Mouse (Mus musculus) spleen, postnatal 10 days (tissue): ENCODE measurements around the gene Hsf2.
"Not testable (repeated sequence)": the region's sequence is repeated elsewhere in the genome, so short reads cannot be mapped to it uniquely, and the experiment has no call there.

Source experiments
- DNase-seq, 2 experiments: peaks; one replicate each; pipeline ENCODE4 v3.0.0; 2021 to 2022; ENCODE audit warnings: low spot score in 2 of 2

Hsf2 gene

DNA sequence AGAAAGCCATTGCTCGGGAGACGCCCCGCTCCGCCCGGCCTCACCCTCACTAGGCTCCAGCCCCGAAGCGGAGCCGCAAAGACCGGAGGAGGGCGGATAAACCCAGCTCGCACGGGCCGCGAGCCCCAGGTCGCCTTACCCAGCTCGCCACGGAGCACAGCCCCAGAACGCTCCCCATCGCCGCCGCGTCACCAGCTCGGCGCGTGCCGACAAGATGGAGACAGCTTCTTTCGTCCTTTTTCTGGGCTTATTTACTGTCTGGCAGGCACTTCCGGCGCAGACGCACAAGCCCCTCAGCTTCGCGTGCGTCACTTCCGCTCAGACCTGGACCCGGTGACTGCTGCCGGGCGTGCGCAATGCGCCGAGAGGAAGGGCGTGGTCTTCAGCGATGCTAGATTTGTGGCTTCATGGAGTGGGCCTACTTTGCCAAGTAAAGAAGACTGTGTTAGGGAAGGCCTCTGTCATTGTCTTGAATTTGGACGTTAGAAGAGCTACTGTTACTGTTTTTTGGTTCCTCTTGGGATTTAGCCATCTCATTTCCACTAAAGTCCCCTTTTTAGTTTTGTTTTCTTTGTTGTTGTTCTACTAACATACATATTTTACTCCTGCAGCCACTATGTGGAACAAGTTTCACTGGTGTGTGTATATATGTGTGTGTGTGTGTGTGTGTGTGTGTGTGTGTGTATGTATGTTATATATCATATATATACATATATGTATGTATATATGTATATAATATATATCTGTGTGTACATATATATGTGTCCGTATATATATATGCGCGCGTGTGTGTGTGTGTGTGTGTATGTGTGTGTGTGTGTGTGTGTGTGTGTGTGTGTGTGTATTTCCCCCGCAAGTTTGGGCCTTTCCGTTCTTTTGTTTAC, 46.3 kb downstream of the Hsf2 start, which contains the start of gene Serinc1:
TSS of gene Serinc1 (minus strand) at position 313 of the 884 bp plus-strand sequence.
- peak; percentile 88 to 96 for DNase-seq

DNA sequence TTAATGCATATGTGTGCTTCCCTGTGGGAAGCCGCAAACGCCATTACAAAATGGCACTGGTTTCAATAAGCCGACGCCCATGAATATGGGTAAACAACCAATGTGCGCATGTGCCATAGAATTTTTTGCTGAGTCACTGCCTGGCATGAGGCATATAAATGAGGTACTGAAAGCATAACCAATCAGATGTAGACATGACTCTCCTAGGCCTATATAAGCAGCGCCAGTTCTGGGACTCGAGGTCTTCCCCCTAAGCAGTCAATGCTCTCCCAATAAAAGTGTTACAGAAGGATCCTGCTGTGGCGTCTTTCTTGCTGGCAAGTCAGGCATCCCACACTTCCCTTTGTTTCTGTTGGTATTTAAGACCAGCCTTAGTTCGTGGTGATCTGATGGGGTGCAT, 57.7 kb downstream of the Hsf2 start:
- DNase-seq = not testable (repeated sequence)

DNA sequence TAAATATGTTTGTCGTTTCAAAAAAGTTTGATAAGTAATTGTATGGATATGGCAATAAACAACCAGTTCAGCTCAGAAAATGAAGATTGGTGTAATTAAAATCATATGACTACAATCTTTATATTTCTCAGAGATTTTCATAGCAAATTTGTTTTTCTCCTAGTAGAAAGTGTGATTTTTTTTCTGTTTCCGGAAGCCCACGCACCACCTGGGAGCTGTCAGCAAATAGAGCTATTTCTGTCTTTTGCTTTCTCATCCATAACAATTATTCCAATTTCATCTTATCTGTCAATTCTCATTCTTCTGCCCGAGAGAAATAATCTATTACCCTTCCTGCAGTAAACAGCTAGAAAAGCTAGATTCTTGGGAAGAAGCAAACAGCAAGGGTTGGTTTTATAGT, 63.4 kb downstream of the Hsf2 start:
- DNase-seq = no peak

DNA sequence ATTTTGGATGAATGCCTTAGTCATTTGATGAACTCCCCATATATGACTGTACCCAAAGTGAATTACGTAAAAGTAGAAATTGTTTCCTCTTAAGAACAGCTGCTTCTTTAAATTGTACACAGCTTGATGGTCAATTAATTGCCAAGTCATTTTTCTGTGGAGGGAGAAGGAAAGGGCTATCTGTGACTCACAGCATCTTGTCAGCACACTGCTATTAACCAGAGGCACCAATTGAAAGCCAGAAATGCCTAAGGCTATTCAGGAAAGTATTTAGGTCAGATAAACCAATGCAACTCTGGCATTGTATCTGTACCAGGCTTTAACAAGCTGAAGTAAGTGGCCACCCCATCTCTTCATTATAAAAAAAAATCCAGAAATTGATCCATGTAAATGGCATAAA, 67.5 kb downstream of the Hsf2 start:
- DNase-seq = no peak

DNA sequence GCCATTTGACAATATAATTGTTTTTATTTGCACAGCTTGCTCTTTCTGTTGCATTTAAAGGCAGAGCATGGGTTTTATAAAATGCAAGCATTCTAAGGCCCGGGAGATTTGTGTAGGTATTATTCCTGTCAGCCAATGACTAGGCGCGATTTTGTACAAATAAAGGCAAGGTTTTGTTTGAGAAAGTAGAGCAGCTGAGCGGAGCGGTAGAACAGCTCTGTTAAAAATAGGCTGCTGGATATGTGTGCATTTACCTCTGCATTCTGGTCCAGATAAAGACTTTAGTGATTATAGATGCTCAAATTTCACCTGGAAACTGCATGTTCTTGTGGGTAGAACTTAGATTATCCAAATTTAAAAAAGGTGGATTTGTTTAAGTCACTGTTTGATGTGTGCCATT, 71.4 kb downstream of the Hsf2 start:
- DNase-seq = no peak
